Mouse (Mus musculus) left cerebral cortex, adult 9 months (tissue): ENCODE data around the gene Atxn7l2.
"Not testable (repeated sequence)": the region's sequence is repeated elsewhere in the genome, so short reads cannot be mapped to it uniquely, and the experiment has no call there.

Experiments
- DNase-seq, 2 experiments: peaks; one replicate each; pipeline ENCODE4 v3.0.0; 2022; ENCODE audit warnings: low spot score in 2 of 2

The Atxn7l2 gene

GRCm38 (mm10) chr3:108210771-108211139, at the start of gene Atxn7l2:
Gene Atxn7l2 (minus strand): TSS chr3:108210934.
- no peak for DNase-seq

GRCm38 (mm10) chr3:108259319-108259718, 48.6 kb upstream of the Atxn7l2 start:
- DNase-seq, result no peak

- no peak for DNase-seq
Measured at GRCm38 (mm10) chr3:108257831-108258500, 47.2 kb upstream of the Atxn7l2 start.

DNA sequence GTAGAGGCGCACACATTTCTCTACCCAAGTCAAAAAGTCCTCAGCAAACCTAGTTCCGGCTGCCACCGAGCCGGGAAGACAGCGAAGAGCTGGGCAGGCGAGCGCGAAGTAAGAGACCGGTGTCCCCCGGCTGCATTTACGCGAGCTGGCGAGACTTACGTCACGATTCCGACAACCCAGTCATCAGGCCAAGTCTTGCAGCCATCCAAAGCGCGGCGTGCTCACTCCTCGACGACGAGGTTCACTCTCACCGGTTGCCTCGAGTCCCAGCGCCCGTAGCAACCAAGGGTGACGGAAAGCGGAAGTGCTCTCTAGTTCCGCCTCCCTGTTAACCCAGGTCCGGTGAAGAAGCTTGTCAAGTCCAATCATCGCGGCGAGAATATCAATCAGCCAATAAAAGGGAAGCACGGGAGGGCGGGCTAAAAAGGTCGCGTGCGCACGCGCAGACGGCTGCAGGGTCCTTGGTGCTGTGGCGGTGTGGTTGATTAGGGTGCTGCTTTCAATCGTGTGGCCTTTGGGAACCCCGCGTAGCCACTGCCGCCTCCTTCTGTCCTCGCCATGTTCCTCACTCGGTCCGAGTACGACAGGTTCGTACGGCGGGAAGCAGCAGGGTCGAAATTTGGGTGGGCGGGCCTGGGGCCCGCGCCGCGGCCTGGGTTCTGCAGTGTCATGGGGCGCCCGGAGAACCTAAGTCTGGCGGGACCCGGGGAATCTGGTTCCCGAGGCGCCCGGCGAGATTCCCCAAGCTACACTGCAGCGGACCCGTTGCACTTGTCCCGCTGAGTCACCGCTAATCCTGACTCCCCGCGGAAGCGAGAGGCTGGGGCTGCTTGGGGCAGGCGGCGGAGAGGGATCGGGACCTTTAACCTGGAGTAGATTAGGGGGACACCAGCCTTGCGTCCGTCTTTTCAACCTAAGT, 46.2 kb upstream of the Atxn7l2 start, which contains the start of gene Psma5:
Gene Psma5, plus strand, starts transcription at position 208 of the 919 bp plus-strand sequence.
- peak; percentile 91 to 96 for DNase-seq

DNA sequence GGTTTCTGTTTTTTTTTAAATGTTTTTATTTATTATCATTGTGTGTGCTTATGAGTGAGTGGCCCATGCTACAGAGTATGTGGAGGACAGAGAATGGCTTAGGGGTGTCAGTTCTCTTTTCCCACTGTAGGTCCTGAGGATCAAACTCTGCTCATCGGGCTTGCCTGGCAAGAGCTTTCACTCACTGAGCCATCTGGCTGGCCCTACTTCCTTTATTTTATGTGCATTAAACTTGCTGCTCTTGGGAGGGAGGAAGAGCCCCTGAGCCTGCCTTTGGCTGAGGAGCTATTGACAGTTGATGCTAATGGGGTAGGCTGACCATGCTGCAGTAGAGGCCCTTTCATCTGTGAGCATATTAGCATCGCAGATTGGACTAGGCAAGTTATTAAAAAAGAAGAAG, 36.1 kb upstream of the Atxn7l2 start:
- no peak for DNase-seq

DNA sequence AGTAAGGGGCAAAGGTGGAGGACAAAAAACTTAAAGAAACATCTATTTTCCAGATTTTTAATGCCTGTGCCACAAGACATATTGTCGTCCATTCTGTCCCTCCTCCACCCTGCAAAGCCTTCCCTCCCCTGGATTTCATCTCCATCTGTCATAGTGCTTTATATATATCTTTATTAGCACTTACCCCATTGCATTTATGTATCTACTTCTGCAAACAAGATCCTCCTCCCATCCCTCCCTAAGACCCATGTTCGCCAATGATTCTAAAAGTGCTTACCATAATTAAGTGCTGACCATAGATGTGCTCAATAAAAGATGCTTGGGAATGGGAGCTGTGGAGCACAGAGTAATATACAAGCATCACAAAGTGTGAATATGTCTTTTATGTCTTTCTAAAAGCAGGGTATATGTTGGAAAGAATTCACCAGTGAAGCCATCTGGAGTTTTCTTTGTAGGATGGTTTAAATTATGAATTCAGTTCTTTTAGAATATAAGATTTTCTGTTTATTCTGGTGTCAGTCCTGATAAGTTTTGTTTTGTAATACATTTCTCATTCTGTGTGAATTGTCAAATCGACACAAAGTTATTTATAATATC, 30.6 kb upstream of the Atxn7l2 start:
- no peak for DNase-seq

GRCm38 (mm10) chr3:108237474-108238102, 26.9 kb upstream of the Atxn7l2 start:
- DNase-seq, result not testable (repeated sequence)

DNA sequence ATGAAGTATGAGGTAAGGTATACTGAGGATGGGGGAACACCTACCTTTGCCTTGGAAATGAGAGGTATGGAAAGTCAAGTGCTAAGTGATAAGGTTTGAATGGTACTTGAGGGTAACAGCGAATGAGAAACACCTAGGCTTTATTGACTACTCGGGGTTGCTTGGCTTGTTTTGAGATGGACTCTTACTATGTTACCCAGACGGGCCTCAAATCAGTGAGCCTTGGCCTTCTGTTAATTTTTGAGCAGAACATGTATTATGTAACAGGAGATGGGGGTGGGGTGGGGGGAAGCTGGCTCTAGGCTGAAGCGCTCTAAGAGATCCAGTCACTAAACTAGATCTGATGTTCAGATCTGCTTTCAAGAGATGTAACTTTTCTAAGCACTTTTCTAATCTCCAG, 20.9 kb upstream of the Atxn7l2 start:
- DNase-seq, result no peak

GRCm38 (mm10) chr3:108227521-108227920, 16.8 kb upstream of the Atxn7l2 start:
- no peak for DNase-seq

DNA sequence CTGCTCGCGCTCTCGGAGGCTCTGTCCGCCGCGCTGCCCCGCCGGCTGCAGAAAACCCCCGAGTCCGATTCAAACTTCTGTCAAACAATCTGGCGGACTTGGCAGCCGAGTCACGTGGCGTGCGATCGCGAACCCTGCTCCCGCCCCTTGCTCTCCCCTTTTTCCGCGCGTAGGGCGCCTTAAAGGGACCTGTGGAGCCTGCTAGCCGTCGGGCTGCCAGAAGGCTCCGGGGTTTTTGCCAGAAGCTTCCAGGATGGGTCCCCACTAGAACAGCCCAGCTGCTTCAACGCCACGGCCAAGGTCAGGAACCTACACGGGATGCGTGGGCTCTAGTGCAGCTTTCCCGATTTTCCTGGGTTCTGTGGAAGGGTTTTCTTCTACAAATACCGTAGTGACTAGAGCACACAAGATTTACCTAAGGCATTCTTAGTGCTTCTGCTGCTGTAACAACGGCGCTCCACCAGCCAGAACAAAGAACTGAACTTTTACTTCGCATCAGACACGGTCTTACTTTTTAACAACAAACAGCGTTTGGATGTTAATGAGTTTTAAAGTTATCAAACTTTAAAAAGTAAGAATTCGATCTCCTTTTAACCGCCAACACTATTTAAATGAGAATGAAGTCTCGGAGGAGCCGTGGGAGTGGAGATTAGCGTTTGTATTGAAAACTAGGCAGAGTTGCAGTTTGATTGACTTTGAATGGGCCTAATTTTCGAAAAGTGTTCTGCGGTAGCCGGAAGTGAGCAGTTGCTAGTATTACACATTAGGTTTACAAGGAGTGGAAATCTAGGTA, 16.0 kb upstream of the Atxn7l2 start, which contains the start of gene Sypl2:
Gene Sypl2, minus strand, starts transcription at position 91 of the 793 bp plus-strand sequence.
- no peak for DNase-seq

DNA sequence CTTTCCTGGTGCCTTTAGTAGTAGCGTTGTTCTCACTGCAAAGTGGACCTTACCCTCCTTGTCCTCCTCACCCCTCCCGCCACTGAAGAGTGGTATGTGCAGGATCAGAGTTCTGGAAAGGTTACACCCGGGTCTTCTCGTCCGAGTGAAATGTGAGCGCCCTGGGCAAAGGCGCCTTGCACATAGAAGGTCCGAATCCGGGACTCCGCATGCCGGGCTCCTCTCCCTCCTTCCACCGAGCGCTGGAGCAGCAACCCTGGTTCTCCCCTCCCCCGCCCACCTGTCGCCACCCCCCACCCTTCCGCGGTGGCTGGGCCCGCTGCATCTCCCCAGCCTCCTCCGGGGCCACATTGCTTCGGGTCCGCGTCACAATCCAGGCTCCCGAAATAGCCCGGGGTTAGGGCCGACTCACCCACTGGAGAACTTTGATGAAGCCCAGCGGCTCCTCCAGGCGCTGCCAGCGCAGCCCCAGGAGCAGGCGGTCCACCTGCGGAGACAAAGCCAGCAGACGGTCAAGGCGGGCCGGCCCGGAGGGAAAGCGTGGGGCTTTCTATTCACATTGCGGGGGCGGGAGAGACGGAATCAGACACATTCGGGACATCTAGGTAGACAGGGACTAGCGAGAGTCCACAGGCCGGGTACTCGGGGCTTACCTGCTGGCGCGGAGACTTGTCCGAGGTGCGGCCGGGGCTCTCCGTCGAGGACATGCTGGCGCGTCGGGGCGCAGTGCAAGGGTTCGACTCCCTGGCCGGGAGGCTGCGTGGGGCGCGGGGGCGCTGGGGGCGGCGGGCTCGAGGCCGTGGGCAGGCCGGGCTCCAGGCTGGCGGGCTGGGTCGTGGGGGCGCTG, 15.2 kb upstream of the Atxn7l2 start:
- no peak for DNase-seq

DNA sequence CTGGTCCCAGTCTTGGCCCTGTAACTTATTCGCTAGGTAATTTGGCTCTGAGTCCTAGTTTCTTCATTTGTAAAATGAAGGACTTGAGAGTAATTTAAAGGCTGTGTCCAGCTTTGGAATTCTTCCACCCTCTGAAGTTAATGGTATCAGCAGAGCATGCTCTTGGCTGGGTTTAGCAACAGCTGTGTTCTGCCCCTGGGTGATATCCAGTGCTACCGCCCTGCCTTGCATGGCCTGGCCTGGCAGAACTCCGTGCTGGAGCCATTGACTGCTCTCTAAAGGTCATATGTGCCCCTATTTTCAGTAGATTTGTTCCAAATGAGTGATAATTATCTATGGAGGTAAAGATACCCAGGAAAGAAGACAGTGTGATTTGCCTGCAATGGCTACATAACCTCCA, 9.9 kb upstream of the Atxn7l2 start:
- no peak for DNase-seq

DNA sequence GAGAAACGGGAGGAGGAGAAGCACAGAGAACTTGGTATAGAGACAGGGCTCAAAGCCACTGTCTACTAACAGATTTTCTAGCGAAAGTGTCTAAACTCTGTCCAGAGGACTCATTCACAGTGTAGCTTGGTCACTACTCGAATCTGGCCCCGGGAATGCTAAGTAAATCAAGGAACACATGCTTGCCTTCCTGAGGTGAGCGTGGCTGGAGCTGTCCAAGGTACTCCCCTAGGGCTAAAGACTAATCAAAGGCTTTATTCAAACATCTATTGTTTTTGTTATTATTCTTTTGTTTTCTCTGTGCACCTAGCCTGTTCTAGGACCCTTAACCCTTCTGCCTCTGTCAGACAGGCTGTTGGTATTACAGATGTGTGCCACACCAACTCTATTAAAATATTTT, 4.0 kb upstream of the Atxn7l2 start:
- DNase-seq, result no peak

GRCm38 (mm10) chr3:108212406-108212805, 1.7 kb upstream of the Atxn7l2 start:
- peak in 1 of 2 experiments; percentile 13 for DNase-seq

DNA sequence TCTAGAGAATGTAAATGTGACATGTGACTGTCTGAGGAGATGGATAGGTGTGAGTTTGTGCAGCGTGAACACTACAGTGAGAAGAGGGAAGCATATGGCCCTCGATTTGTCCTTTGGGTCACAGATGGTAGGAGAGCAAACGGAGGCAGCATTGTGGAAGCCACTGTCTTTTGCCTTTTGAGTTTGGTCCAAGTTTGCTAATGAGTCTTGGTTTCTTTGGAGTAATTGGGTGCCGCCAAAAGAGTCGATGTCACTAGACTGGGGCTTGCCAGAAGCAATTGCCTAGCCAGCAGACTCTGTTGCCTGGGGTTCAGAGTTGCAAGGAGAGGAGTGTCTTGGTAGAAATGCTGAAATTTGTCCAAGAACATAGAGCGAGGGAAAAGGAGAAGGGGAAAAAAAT, 1.1 kb upstream of the Atxn7l2 start:
- DNase-seq, result peak in 1 of 2 experiments; percentile 11

DNA sequence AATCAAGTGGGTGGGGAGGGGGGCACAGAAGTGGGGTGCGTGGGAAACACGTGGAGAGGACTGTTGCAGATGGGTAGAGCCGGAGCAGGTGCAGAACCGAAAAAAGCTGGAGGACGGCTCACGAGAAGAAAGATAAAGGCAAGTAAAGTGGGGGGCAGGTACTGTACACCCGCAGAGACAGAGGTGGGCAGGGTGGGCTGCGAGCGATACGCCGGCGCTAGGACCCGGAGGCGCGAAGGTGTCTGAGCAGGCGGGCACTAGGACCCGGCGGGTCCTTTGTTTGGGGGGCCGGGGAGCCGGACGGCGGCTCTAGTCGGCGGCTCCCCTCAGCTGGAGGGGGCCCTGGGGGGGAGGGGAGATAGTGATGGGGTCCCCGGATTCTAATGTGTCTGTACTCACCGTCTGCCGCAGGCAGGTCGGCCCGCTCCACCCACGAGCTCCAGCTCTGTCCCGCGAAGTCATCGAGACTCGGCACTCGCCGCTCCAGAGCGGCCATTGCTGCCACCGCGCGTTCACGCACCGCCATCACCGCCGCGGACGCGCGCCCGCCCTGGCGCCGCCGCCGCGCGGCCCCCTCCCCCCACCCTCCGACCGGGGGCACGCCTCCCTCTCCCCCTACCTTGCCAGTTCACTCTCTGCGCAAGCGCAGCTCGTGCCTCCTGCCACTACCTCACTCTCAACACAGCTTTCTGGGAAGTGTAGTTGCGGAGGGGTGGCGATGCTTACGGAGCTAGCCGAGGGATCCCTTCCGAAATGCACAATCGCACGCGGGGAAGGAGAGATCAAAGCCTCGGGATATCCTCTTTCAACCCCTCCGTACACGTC, 576 bp downstream of the Atxn7l2 start:
- DNase-seq, result peak; percentile 88 to 95

DNA sequence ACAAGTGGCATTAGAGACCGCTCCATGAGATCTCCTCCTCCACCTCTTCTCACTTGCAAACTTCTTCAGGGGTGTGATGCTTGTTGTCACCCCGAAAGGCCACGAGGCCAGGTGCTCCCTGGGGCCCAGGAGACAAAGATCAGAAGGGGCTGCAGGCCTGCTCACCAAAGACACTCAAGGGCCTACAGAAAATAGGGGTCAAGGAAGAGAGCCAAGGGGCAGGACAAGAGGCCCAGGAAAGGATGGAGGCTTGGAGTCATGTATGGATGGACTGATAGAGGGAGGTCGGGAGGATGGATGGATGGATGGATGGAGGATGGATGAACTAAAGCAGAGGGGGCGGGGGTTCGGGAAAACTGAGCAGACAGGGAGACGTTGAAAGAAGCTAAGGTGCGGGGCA, 1.2 kb downstream of the Atxn7l2 start:
- no peak for DNase-seq

GRCm38 (mm10) chr3:108209001-108209400, 1.7 kb downstream of the Atxn7l2 start:
- no peak for DNase-seq

- DNase-seq, result peak in 1 of 2 experiments; percentile 25
Measured at GRCm38 (mm10) chr3:108206731-108207375, 3.9 kb downstream of the Atxn7l2 start.
